Mouse (Mus musculus) liver, postnatal 0 days (tissue): Measurements from ENCODE around the gene Cep68. TPM values are rescaled to one million over a fixed set of nuclear protein-coding genes. Genes with fewer than 3 reads are reported as not detected.

Experiments used
- ATAC-seq: fragments of 200-750 bp; cut with Nextera tagmentation; 2 replicates; pipeline ENCODE4 v1.8.0; 2017; ENCODE audit warnings: mild to moderate bottlenecking, moderate library complexity
- DNase-seq: peaks from one replicate; pipeline ENCODE4 v3.0.0-alpha.2; 2016
- H3K27ac ChIP-seq: fragments of 300-500 bp; sonication (generic); 2 replicates; pipeline ENCODE4 v1.5.1; 2014; ENCODE audit warnings: antibody characterized with exemption, moderate library complexity, mild to moderate bottlenecking, low read depth
- H3K27me3 ChIP-seq: fragments of 300-500 bp; sonication (generic); 2 replicates; pipeline ENCODE4 v1.6.1; 2014; ENCODE audit warnings: low read length, control low read depth, mixed read lengths; ENCODE audit not compliant: insufficient read depth
- H3K36me3 ChIP-seq: fragments of 300-500 bp; sonication (generic); replicated peaks from 2 replicates; pipeline ENCODE4 v1.6.1; 2014; ENCODE audit warnings: mild to moderate bottlenecking, control low read depth, low read length, moderate library complexity, mixed read lengths; ENCODE audit not compliant: insufficient read depth
- H3K4me1 ChIP-seq: fragments of 300-500 bp; sonication (generic); 2 replicates; pipeline ENCODE4 v1.6.1; 2014; ENCODE audit warnings: antibody characterized with exemption, mild to moderate bottlenecking, control low read depth; ENCODE audit not compliant: insufficient read depth
- H3K4me2 ChIP-seq: fragments of 300-500 bp; sonication (generic); 2 replicates; pipeline ENCODE4 v1.6.1; 2014; ENCODE audit warnings: low read depth, mild to moderate bottlenecking, low read length, moderate library complexity, mixed read lengths
- H3K4me3 ChIP-seq: fragments of 300-500 bp; sonication (generic); 2 replicates; pipeline ENCODE4 v1.5.1; 2014; ENCODE audit warnings: low read depth, low read length
- H3K9ac ChIP-seq: fragments of 300-500 bp; sonication (generic); replicated peaks from 2 replicates; pipeline ENCODE4 v1.6.1; 2014; ENCODE audit warnings: mild to moderate bottlenecking, moderate library complexity
- H3K9me3 ChIP-seq: fragments of 300-500 bp; sonication (generic); 2 replicates; pipeline ENCODE4 v1.6.1; 2016; ENCODE audit warnings: mild to moderate bottlenecking, control low read depth, low read length, mixed read lengths
- CTCF ChIP-seq: sonication (generic); IDR thresholded peaks from 2 replicates; pipeline ENCODE4 v1.5.1; 2016; ENCODE audit warnings: antibody characterized with exemption, low read depth
- EP300 ChIP-seq: IDR thresholded peaks from 2 replicates; pipeline ENCODE4 v1.6.1; 2016; ENCODE audit warnings: antibody characterized with exemption, low read depth, mild to moderate bottlenecking
- WGBS: fragments of 180-500 bp; shearing (Covaris S2); extraction: QIAGEN DNeasy Blood & Tissue Kit; methylation state at CpG from one replicate; pipeline ENCODE4 v1.1.7; 2014; ENCODE audit not compliant: insufficient replicate concordance; 5-methylcytosine and 5-hydroxymethylcytosine counted together
- polyA plus RNA-seq: library from polyadenylated mRNA; unstranded; fragments of >200 nt; fragmentation: Nextera tagmentation; extraction: Ambion mirVana; gene quantifications from 2 replicates; pipeline ENCODE4 v1.2.1, GENCODE M21; 2015

Gene Cep68
- polyA plus RNA-seq, 1 experiment from 2014 or later, result 4.9 TPM

DNA sequence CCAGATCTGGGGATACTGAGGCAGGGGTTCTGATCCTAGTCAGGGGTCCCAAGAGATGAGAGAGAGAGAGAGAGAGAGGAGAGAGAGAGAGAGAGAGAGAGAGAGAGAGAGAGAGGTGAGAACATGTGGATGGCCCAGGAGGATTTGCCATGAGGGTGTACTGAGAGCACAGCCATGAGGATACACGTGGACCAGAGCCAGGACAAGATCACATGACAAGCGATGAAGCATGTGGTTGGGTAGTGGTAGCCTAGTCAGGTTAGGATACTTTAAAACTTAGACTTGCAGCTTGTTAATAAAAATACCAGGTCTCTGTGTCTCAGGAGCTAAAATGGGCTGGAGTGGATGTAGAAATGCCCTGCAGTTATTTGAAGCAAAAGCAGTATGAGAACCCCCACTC lies 26.7 kb upstream of the Cep68 start:
- 64% methylated on average over 2 of the region's 2 CpGs for WGBS
- H3K9me3 ChIP-seq, result no peaks in the 10 kb centered on the region
- DNase-seq (no peak), ATAC-seq (no peak)
- H3K36me3 ChIP-seq, result no peaks in the 10 kb centered on the region
- TF ChIP-seq CTCF (no peak), EP300 (no peak)
- H3K4me3 ChIP-seq, result no peak overlapping the region
- no peak overlapping the region for H3K4me2 ChIP-seq
- H3K27me3 ChIP-seq, result no peaks in the 10 kb centered on the region
- no peak overlapping the region for H3K9ac ChIP-seq
- H3K4me1 ChIP-seq, result no peaks in the 10 kb centered on the region
- no peak overlapping the region for H3K27ac ChIP-seq

DNA sequence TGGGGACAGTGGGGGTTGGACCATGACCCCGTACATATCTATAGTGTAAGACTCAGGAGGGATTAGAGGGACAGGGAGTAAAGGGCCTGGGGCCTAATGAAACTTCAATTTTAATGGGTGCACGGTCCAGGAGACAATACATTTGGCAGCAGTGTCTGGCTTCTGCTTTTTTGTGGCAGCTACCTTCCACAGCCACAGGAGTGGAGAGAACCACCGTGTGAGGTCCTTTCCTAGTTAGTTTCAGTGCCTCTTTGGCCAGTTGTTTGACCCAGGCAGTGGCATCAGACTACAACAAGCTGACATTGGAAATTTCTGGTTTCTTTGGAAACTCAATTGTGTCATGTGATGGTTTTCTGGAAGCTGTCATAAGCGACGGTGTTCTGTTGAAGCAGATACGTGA lies 20.7 kb upstream of the Cep68 start:
- no peak overlapping the region for H3K4me3 ChIP-seq
- no peaks in the 10 kb centered on the region for H3K36me3 ChIP-seq
- no peaks in the 10 kb centered on the region for H3K4me1 ChIP-seq
- no peak overlapping the region for H3K9ac ChIP-seq
- H3K4me2 ChIP-seq, result no peak overlapping the region
- TF ChIP-seq EP300 (no peak), CTCF (no peak)
- no peak for ATAC-seq
- no peak overlapping the region for H3K27ac ChIP-seq
- no peak for DNase-seq
- 69% methylated on average over 6 of the region's 6 CpGs for WGBS
- H3K27me3 ChIP-seq, result no peaks in the 10 kb centered on the region
- no peaks in the 10 kb centered on the region for H3K9me3 ChIP-seq

DNA sequence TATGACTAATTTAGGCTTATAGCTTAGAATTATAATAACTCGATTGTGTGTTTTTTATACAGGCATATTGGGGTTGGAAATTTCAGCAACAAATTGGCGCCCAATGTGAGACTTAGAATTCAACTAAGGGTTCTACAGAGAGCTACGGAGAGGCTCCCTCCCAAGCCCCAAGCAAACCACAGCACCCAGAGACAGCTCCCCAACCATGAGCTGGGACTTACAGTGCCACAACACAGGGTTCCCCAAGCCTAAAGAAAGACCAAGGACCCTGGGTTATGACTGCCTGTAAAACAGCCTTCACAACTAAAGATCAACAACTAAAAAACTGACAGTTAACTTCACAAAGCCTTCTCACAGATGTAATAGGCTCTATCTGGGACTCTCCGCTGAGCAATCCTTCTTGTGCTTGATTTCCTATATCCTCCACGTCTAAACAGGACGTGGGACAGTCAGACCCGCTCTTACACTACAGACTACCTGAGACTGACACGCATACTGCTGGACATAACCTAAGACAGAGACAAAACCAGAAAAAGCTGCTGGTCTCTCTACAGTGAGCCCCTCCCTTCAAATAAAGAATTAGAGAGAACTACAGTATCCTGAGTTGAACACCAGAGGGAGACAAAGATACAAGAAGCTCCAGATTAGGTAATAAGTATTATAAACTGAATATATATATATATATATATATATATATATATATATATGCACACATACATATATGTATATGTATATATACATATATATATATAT lies 13.6 kb upstream of the Cep68 start:
- Histone ChIP-seq H3K4me2 (no peak overlapping the region), H3K9ac (no peak overlapping the region), H3K27me3 (no peaks in the 10 kb centered on the region), H3K36me3 (no peaks in the 10 kb centered on the region), H3K4me3 (no peak overlapping the region), H3K27ac (no peak overlapping the region), H3K9me3 (no peaks in the 10 kb centered on the region), H3K4me1 (no peaks in the 10 kb centered on the region)
- DNase-seq (no peak), ATAC-seq (no peak)
- WGBS, result 56% methylated on average over 8 of the region's 8 CpGs
- TF ChIP-seq CTCF, result peak; percentile 54
- TF ChIP-seq EP300, result no peak

DNA sequence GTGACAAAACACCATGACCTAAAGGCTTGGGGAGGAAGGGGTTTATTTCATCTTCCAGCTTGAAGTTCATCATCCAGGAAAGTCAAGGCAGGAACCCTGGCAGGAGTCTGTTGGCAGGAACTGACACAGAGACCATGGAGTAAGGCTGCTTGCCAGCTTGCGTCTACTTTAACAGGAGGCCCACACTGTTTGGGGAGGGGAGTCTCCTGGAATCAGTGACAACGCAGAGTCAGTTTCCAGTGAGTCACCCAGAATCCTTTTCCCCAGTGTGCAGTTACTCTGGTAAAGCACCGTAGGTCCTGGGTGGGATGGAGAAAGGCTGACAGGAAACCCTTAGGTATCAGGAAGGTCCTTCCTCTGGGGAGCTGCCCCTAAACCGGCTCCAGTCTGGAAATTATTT lies 5.6 kb upstream of the Cep68 start:
- 80% methylated on average over 4 of the region's 4 CpGs for WGBS
- no peak for DNase-seq
- no peak overlapping the region for H3K4me3 ChIP-seq
- H3K9ac ChIP-seq, result no peak overlapping the region
- ATAC-seq, result no peak
- H3K9me3 ChIP-seq, result no peaks in the 10 kb centered on the region
- H3K4me1 ChIP-seq, result no peaks in the 10 kb centered on the region
- H3K36me3 ChIP-seq, result no peaks in the 10 kb centered on the region
- H3K27ac ChIP-seq, result no peak overlapping the region
- no peak for TF ChIP-seq CTCF
- TF ChIP-seq EP300, result no peak
- H3K4me2 ChIP-seq, result no peak overlapping the region
- no peaks in the 10 kb centered on the region for H3K27me3 ChIP-seq

DNA sequence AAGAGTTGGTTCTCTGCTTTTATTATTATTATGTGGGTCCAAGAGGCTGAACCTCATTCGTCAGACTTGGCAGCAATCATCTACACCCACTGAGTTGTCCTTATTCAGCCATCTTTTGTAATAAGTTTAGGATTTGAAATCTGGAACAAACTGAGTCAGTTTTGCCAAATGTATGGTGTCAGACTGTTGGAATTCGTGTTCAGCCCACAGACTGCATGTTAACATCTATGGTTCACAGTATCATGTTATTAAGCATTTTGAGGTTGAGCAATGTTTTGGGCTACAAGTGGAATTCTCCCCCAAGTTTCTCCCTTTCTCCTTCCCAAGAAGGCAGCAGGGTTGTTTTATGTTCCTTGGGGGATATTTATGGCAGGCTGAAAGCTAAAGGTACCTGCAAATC lies 3.9 kb upstream of the Cep68 start:
- peaks cover 6% of the 10 kb centered on the region for H3K4me1 ChIP-seq
- DNase-seq (no peak), ATAC-seq (no peak)
- no peak overlapping the region for H3K9ac ChIP-seq
- no peak overlapping the region for H3K4me2 ChIP-seq
- WGBS, result 71% methylated on average over 2 of the region's 2 CpGs
- TF ChIP-seq EP300, result no peak
- no peak for TF ChIP-seq CTCF
- no peak overlapping the region for H3K4me3 ChIP-seq
- H3K9me3 ChIP-seq, result no peaks in the 10 kb centered on the region
- H3K27ac ChIP-seq, result no peak overlapping the region
- H3K27me3 ChIP-seq, result no peaks in the 10 kb centered on the region
- H3K36me3 ChIP-seq, result no peaks in the 10 kb centered on the region

DNA sequence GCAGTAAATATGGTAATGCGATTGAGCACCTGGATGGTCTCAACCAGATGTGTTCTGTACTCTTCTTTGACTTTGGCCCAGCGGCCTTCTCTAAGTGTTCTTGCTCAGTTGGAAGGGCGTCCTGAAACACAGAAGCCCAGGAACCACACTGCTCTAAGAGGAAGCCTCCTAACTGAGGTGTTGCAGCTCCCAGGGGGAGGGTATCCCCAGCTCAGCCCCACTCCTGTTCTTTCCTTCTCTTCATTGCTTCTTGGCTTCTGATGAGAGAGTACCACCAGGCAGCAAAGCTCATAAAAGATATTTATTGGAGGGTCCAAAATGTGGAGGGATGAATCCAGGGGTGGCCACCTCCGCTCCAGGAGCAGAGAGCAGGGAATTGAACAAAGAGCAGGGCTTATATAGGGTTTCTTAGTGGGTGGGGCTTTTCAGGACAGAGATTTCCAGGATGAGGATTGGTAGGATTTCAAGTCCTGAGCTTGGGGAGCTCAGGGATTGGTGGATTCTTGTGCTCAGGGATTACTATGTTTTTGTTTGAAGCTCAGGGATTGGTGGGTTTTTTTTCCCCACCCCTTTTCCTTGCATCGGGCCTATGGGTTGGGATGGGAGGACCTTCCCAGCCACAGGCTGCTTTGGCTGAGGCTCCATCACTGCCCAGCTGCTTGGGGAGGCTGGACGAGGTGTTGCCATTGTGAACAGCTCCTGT lies 1.4 kb upstream of the Cep68 start:
- Histone ChIP-seq H3K9ac (no peak overlapping the region), H3K4me1 (peaks cover 19% of the 10 kb centered on the region), H3K36me3 (no peaks in the 10 kb centered on the region), H3K4me2 (no peak overlapping the region; the same call in 1 of the 2 replicates), H3K27me3 (no peaks in the 10 kb centered on the region), H3K4me3 (no peak overlapping the region), H3K9me3 (no peaks in the 10 kb centered on the region), H3K27ac (no peak overlapping the region)
- DNase-seq (no peak), ATAC-seq (no peak)
- TF ChIP-seq EP300 (no peak), CTCF (no peak)
- 73% methylated on average over 6 of the region's 6 CpGs for WGBS
